Mouse (Mus musculus) midbrain, embryonic 11.5 days (tissue): Measurements from ENCODE around the gene Pex5l. TPM values are rescaled to one million over a fixed set of nuclear protein-coding genes. Genes with fewer than 3 reads are reported as not detected.
A peak's percentile ranks its signal among the peaks of the same experiment; 100 is the strongest.

Experiments used
- ATAC-seq: fragments of 200-750 bp; cut with Nextera tagmentation; 2 replicates; pipeline ENCODE4 v1.8.0; 2017; ENCODE audit warnings: moderate TSS enrichment, moderate library complexity; ENCODE audit not compliant: low FRiP score
- DNase-seq: peaks from one replicate; pipeline ENCODE4 v3.0.0; 2015; ENCODE audit warnings: low spot score; ENCODE audit errors: missing footprints
- H3K27ac ChIP-seq: fragments of 300-500 bp; sonication (generic); 2 replicates; pipeline ENCODE4 v1.5.1; 2014; ENCODE audit warnings: low read depth, low read length
- H3K27me3 ChIP-seq: fragments of 300-500 bp; sonication (generic); 2 replicates; pipeline ENCODE4 v1.6.1; 2014; ENCODE audit warnings: mild to moderate bottlenecking, low read length, moderate library complexity, mixed read lengths; ENCODE audit not compliant: control insufficient read depth, insufficient read depth
- H3K36me3 ChIP-seq: fragments of 300-500 bp; sonication (generic); 2 replicates; pipeline ENCODE4 v1.6.1; 2014; ENCODE audit warnings: mild to moderate bottlenecking, low read length, moderate library complexity, mixed read lengths; ENCODE audit not compliant: control insufficient read depth, insufficient read depth
- H3K4me1 ChIP-seq: fragments of 300-500 bp; sonication (generic); 2 replicates; pipeline ENCODE4 v1.6.1; 2014; ENCODE audit warnings: low read length; ENCODE audit not compliant: control insufficient read depth, insufficient read depth
- H3K4me2 ChIP-seq: fragments of 300-500 bp; sonication (generic); 2 replicates; pipeline ENCODE4 v1.6.1; 2014; ENCODE audit warnings: mild to moderate bottlenecking, moderate library complexity
- H3K4me3 ChIP-seq: fragments of 300-500 bp; sonication (generic); 2 replicates; pipeline ENCODE4 v1.5.1; 2014; ENCODE audit warnings: low read depth, low read length
- H3K9ac ChIP-seq: fragments of 300-500 bp; sonication (generic); 2 replicates; pipeline ENCODE4 v1.6.1; 2014; ENCODE audit warnings: low read length
- H3K9me3 ChIP-seq: fragments of 300-500 bp; sonication (generic); 2 replicates; pipeline ENCODE4 v1.6.1; 2016; ENCODE audit warnings: low read length; ENCODE audit not compliant: control insufficient read depth
- WGBS: fragments of 180-500 bp; shearing (Covaris S2); extraction: QIAGEN DNeasy Blood & Tissue Kit; methylation state at CpG from one replicate; pipeline ENCODE4 v1.1.7; 2014; 5-methylcytosine and 5-hydroxymethylcytosine counted together
- polyA plus RNA-seq: library from polyadenylated mRNA; unstranded; fragments of >200 nt; fragmentation: Nextera tagmentation; extraction: Ambion mirVana; gene quantifications from 2 replicates; pipeline ENCODE4 v1.2.1, GENCODE M21; 2014

Gene Pex5l
- polyA plus RNA-seq: 1.4 and 1.9 TPM in 2 replicates

DNA sequence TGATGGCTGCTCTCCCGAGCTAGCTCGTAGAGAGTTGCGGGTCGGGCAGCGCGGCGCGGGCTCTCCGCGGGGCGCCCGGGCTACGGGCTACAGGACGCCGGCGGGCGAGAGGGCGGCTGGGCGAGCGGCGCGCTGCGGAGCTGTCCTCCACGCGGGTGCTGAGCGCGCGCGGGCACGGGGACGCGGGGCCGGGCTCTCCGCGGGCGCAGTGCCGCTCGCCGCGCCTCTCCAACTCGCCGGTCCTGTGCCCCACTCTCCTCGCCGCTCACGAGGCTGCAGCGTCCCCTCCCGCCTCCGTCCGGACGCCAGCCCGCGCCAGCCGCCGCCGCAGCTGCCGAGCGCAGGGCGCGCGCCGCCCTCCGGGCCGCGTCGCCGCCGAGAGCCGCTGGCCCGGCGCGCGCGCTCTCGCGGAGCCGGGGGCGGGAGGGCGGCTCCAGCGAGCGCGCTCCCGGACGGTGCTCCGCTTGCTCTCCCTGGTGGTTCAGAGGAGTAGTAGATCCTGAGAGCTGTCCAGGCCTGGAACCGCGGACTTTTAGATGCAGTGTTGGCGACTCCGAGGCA is at the start of gene Pex5l:
TSS of gene Pex5l (minus strand) at position 347 of the 561 bp plus-strand sequence.
- H3K4me2 ChIP-seq: peak within 1 kb of the TSS; percentile 91
- peak within 1 kb of the TSS; percentile 59 for H3K9ac ChIP-seq
- WGBS: under 1% methylated on average over 76 of the region's 88 CpGs
- H3K36me3 ChIP-seq: no peaks in the 10 kb centered on the region
- peak; percentile 98 for DNase-seq
- no peak within 1 kb of the TSS for H3K27ac ChIP-seq
- peak; percentile 94 for ATAC-seq
- H3K4me1 ChIP-seq: no peaks in the 10 kb centered on the region
- peak within 1 kb of the TSS; percentile 60 for H3K4me3 ChIP-seq
- no peaks in the 10 kb centered on the region for H3K9me3 ChIP-seq
- peaks cover 5% of the 10 kb centered on the region for H3K27me3 ChIP-seq

- no peak for DNase-seq
- no peaks in the 10 kb centered on the region for H3K27me3 ChIP-seq
- no peaks in the 10 kb centered on the region for H3K36me3 ChIP-seq
- ATAC-seq: no peak
- H3K4me2 ChIP-seq: no peak overlapping the region
- no peaks in the 10 kb centered on the region for H3K9me3 ChIP-seq
- no peak overlapping the region for H3K9ac ChIP-seq
- H3K4me3 ChIP-seq: no peak overlapping the region
- 72% methylated on average over 3 of the region's 3 CpGs for WGBS
- H3K4me1 ChIP-seq: no peaks in the 10 kb centered on the region
- H3K27ac ChIP-seq: no peak overlapping the region
Measured at GRCm38 (mm10) chr3:33165186-33165585, 22.1 kb upstream of the Pex5l start.

DNA sequence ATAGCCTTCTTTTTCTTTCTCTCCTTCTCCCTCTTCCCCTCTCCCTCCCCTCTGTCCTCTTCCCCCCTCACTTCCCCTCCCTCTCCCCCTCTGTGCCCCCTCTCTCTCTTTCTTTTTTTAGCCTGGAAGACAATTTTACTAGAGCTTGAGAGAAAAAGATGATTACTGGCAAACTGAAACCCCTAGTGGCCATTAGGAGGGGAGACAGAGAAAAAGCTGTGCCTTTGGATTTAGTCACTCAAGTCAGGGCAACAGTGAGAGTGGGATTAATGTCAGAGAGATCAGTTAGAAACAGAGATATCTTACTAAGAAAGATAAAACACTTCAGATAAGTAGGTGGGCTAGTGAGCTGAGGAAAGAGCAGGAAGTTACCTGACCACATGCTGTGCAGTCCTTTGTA is 20.8 kb upstream of the Pex5l start:
- Histone ChIP-seq H3K27me3 (no peaks in the 10 kb centered on the region), H3K4me1 (no peaks in the 10 kb centered on the region), H3K36me3 (no peaks in the 10 kb centered on the region), H3K4me3 (no peak overlapping the region), H3K9me3 (no peaks in the 10 kb centered on the region), H3K4me2 (no peak overlapping the region), H3K27ac (no peak overlapping the region), H3K9ac (no peak overlapping the region)
- no peak for DNase-seq
- no peak for ATAC-seq

- ATAC-seq (peak; percentile 12), DNase-seq (no peak)
- Histone ChIP-seq H3K9ac (no peak overlapping the region), H3K9me3 (no peaks in the 10 kb centered on the region), H3K4me2 (peak overlapping the region; percentile 91), H3K27ac (no peak overlapping the region), H3K27me3 (peaks cover 5% of the 10 kb centered on the region), H3K4me1 (no peaks in the 10 kb centered on the region), H3K4me3 (peak overlapping the region; percentile 60; the same call in 1 of the 2 replicates), H3K36me3 (no peaks in the 10 kb centered on the region)
- WGBS: 83% methylated on average over 7 of the region's 7 CpGs
Measured at GRCm38 (mm10) chr3:33143592-33143991, 545 bp upstream of the Pex5l start.

- H3K27ac ChIP-seq: no peak overlapping the region
- no peaks in the 10 kb centered on the region for H3K4me1 ChIP-seq
- H3K4me3 ChIP-seq: peak overlapping the region; percentile 60
- ATAC-seq: no peak; the same call in 1 of the 2 replicates
- peak overlapping the region; percentile 59 for H3K9ac ChIP-seq
- H3K4me2 ChIP-seq: peak overlapping the region; percentile 91
- peaks cover 5% of the 10 kb centered on the region for H3K27me3 ChIP-seq
- DNase-seq: no peak
- H3K36me3 ChIP-seq: no peaks in the 10 kb centered on the region
- no peaks in the 10 kb centered on the region for H3K9me3 ChIP-seq
- WGBS: 0% methylated on average over 17 of the region's 17 CpGs
Measured at GRCm38 (mm10) chr3:33142398-33142797, 649 bp downstream of the Pex5l start.

- ATAC-seq: no peak
- Histone ChIP-seq H3K9me3 (no peaks in the 10 kb centered on the region), H3K4me1 (no peaks in the 10 kb centered on the region), H3K27ac (no peak overlapping the region), H3K27me3 (no peaks in the 10 kb centered on the region), H3K9ac (no peak overlapping the region), H3K4me3 (no peak overlapping the region), H3K4me2 (no peak overlapping the region), H3K36me3 (no peaks in the 10 kb centered on the region)
- DNase-seq: no peak
Measured at GRCm38 (mm10) chr3:33129944-33130343, 13.1 kb downstream of the Pex5l start.

DNA sequence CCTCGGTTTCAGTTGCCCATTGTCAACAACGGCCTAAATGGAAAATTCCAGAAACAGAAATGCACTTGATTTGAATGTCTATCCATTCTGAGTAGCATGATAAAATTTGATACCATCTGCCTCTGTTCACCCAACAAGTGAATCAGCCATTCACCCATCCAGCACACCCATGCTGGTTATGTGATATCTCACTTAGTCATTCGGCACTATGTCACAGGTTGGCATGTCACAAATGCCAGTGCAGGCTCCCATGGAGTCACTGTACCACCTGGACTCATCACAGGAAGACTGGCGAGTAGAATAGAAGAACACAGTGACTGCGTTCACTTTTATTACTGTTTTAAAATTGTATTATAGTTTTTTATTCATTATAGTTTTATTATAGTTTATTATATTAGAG is 18.3 kb downstream of the Pex5l start:
- Histone ChIP-seq H3K27me3 (no peaks in the 10 kb centered on the region), H3K36me3 (no peaks in the 10 kb centered on the region), H3K4me1 (no peaks in the 10 kb centered on the region), H3K9me3 (no peaks in the 10 kb centered on the region), H3K4me3 (no peak overlapping the region), H3K9ac (no peak overlapping the region), H3K4me2 (no peak overlapping the region), H3K27ac (no peak overlapping the region)
- no peak for ATAC-seq
- 89% methylated on average over 5 of the region's 5 CpGs for WGBS
- no peak for DNase-seq

DNA sequence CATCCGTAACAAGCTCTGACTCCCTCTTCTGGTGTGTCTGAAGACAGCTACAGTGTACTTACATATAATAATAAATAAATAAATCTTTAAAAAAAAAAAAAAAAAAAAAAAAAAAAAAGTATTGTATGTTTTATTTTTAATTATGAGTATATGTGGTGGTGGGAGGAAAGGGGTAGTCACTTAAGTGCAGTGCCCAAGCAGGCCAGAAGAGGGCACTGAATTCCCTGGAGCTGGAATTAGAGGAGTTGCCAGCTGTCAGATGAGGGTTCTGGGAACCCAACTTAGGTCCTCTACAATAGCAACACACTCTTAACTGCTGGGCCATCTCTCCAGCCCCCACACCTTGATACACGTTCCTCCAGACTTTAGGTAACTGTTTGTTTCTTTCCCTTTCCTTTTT is 37.3 kb downstream of the Pex5l start:
- Histone ChIP-seq H3K4me3 (no peak overlapping the region), H3K27ac (no peak overlapping the region), H3K4me2 (no peak overlapping the region), H3K4me1 (no peaks in the 10 kb centered on the region), H3K9ac (no peak overlapping the region), H3K9me3 (no peaks in the 10 kb centered on the region), H3K27me3 (no peaks in the 10 kb centered on the region), H3K36me3 (no peaks in the 10 kb centered on the region)
- 76% methylated on average over 1 of the region's 2 CpGs for WGBS
- DNase-seq (peak; percentile 23), ATAC-seq (no peak)

DNA sequence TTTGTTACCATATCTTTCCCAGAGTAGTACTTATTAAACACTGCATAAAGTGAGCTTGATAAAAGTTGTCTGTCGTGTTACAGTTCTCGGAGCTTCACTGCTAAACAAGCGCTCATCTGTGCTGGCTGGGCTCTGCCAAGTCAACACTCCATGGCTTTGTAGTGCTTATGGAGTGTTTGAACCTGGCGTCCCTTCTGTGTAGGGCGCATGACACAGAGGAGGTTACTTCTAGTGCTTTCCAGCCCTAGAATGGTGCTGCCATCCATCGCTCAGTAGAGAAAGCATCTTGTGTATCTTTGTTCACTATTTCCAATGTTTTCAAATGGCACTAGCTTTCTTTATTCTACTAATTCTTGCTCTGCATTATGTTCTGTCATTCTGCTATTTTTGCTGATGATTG is 39.5 kb downstream of the Pex5l start:
- Histone ChIP-seq H3K36me3 (no peaks in the 10 kb centered on the region), H3K27me3 (no peaks in the 10 kb centered on the region), H3K27ac (no peak overlapping the region), H3K4me1 (no peaks in the 10 kb centered on the region), H3K9me3 (no peaks in the 10 kb centered on the region), H3K4me3 (no peak overlapping the region), H3K4me2 (no peak overlapping the region), H3K9ac (no peak overlapping the region)
- ATAC-seq: no peak
- peak; percentile 54 for DNase-seq
- WGBS: 90% methylated on average over 6 of the region's 6 CpGs
